Mouse (Mus musculus) liver (tissue): ENCODE measurements around the gene Hnrnpk.
"Not testable (repeated sequence)": the region's sequence is repeated elsewhere in the genome, so short reads cannot be mapped to it uniquely, and the experiment has no call there.

Experiments
- DNase-seq: peaks from one replicate; pipeline ENCODE4 v3.0.0-alpha.2; 2020; ENCODE audit warnings: mixed read lengths

Gene Hnrnpk

GRCm38 (mm10) chr13:58403243-58403642, at the start of gene Hnrnpk:
Hnrnpk (minus strand) TSS chr13:58403343.
- not testable (repeated sequence) for DNase-seq

DNA sequence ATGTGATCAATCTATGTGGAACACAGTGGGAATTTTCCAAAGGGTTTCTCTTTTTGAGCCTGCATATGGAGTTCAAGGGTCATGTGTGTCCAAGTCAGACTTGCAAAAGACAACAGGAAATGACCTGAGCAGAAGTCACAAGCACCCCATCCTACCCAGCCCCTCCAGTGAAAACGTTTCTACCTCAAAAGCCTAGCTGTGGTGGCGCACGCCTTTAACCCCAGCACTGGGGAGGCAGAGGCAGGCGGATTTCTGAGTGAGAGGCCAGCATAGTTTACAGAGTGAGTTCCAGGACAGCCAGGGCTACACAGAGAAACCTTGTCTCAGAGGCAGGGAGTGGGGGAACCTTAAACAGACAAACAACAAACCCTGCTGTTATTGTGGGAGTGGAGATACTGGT, 49.1 kb upstream of the Hnrnpk start:
- DNase-seq = no peak

DNA sequence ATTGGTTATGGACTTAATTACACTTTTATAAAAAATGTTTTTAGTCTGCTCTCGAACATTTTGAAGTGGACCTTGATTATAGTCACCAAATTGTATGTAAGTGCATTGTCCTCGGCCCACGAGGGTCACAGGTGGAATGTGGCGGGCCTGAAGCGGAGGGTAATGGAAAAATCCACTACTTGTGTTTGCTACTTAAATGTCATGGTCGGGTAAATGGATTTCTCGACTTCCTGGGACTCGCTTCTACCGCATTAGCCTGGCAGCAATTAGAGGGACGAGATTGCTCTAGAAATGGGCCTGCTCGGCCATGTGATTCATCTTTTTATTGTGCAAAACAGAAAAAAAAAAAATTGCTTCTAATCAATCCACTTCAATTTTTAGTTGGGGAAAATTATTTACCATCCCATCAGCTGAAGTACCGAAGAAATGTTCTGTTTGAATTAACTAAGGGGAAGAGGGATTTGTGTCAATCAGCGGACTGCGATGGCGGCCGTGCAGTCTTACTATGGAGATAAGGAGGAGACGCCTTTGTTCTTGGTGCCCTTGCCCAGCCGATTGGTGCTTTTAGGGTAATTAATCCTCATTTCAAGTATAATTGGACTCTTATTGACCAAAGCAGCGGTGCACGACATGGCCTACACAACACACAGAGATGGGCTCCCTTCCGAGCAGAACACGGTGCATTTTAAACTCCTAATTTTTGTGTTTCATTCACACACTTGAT, 47.5 kb upstream of the Hnrnpk start:
- DNase-seq = no peak

DNA sequence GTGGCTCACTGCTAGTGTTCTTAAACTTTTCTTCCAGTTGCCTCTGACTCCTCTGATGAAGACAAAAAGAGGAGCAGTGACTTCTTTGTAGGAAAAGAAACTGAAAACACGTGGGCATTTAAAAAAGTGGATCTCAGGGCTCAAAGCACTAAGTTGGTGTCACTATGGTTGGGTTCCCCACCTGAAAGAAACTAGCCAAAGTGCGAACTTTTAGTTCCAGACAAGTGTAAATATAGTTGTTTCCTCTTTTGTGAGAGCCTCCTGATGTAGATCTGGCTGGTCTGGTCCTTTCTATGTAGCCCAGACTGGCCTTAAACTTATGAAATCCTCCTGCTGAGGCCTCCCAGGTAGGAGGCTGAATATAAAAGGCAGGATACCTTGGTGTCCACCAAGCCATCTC, 43.4 kb upstream of the Hnrnpk start:
- DNase-seq = no peak

DNA sequence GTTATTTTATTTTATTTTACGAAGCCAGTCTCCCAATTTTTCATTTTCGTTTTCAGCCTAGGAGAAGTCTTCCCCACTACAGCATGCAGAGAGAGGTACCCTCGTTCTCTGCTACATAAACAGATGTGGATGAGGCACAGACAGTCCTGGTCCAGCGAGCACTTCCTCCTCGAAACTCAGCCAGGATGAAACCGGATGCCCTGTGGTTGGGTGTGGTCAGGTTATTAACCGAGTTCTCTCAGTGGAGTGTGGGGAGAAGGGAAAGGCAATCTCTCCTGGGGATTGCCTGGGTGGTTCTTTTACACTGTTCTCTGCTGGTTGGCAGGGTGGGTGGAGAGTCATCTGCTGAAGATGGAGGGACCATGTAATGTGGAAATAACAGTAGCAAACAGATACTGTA, 40.6 kb upstream of the Hnrnpk start:
- peak; percentile 21 for DNase-seq

DNA sequence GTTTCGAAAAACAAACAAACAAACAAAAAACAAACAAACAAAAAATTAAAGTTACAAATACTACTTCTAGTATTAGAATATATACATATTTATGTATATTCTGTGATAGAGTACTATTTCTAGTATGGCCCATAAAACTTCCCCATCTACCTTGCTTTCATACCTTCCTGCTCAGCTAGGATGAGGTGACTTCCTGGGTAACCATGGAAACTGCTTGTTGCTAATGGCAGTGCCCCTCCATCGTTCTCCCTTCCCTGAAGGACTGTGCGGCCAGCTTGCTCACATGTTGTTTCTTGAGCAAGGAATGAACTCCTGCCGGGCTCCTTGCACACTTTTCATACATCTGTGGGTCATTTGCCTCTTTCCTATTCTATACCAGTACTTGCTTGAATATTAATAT, 40.2 kb upstream of the Hnrnpk start:
- no peak for DNase-seq

DNA sequence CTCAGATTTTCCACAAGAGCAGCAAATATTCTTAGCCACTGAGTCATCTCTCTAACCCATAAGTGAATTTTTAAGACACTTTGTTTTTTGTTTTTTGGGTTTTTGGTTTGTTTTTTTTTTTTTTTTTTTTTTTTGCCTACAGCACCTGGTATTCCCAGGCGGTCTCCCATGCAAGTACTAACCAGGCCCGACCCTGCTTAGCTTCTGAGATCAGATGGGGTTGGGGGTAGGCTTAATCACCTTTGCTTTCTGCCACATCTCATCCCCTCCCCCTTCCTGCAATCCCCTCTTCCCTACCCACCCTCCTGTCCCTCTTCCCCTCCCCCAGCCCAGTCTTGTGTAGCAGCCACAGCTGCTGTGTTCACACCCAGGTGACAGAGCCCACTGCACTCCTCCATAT, 36.6 kb upstream of the Hnrnpk start:
- DNase-seq = no peak

- no peak for DNase-seq
Measured at GRCm38 (mm10) chr13:58423061-58423660, 20.0 kb upstream of the Hnrnpk start.

- DNase-seq = no peak
Measured at GRCm38 (mm10) chr13:58422242-58422641, 19.1 kb upstream of the Hnrnpk start.

DNA sequence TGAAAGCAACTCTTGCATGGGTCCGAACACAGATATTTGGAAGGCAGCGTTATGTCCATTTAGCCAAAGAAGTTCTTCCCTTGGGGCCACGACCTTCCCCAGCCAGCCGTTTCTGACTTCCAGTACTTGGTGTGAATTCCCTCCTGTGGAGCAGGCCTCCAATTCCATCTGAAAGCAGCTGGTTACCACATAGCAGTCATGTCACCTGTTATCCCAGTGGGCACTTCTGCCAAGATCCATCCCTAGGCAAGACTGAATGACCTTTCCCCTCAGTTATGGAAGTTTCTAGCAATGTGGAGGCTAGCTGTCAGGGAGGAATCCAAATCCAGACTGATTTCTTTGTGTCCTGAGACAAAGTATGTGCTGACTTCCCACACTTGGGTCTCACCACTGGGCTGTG, 17.9 kb upstream of the Hnrnpk start:
- no peak for DNase-seq

DNA sequence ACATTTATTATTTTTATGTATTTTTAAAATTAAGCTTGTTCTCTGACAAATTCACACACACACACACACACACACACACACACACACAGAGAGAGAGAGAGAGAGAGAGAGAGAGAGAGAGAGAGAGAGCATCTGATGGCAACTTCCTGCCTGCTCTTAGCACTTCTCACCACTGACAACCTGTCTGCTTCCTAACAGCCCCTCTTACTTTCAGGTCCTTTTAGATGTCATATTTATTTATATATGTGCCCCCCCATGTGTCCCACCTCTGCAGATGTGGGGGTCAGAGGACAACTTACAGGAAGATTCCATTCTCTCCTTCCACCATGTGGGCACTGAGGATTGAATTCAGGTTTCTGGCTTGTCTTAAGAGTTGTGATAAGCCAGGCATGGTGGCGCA, 16.1 kb upstream of the Hnrnpk start:
- no peak for DNase-seq

- DNase-seq = no peak
Measured at GRCm38 (mm10) chr13:58418656-58419055, 15.5 kb upstream of the Hnrnpk start.

GRCm38 (mm10) chr13:58415838-58416237, 12.7 kb upstream of the Hnrnpk start:
- DNase-seq = no peak

- no peak for DNase-seq
Measured at GRCm38 (mm10) chr13:58415374-58415773, 12.2 kb upstream of the Hnrnpk start.

- DNase-seq = no peak
Measured at GRCm38 (mm10) chr13:58411073-58411472, 7.9 kb upstream of the Hnrnpk start.

- no peak for DNase-seq
Measured at GRCm38 (mm10) chr13:58402744-58403110, 416 bp downstream of the Hnrnpk start.

GRCm38 (mm10) chr13:58402003-58402743, 970 bp downstream of the Hnrnpk start, which contains the start of gene Rmi1:
Rmi1 (plus strand) TSS chr13:58402248.
- DNase-seq = peak; percentile 97

- DNase-seq = peak; percentile 85
Measured at GRCm38 (mm10) chr13:58401135-58402002, 1.8 kb downstream of the Hnrnpk start.

DNA sequence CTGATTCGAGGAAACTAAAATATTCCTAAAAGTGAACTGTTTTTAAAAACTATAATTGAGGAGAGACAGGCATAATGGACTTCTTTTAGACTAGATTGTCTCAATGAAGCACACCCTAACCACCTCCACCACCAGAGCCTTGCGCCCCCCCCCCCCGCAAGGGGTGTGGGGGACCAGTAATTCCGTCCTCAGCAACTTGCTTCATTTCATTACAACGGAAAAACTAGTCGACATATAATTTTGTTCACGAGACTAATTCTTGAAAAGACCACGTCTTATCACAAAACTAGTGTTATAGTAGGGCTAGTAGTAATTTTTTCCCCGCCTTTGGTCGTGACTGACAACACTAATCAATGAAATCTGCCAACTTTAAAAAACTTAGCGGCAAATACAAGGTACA, 2.6 kb downstream of the Hnrnpk start:
- peak; percentile 44 for DNase-seq

DNA sequence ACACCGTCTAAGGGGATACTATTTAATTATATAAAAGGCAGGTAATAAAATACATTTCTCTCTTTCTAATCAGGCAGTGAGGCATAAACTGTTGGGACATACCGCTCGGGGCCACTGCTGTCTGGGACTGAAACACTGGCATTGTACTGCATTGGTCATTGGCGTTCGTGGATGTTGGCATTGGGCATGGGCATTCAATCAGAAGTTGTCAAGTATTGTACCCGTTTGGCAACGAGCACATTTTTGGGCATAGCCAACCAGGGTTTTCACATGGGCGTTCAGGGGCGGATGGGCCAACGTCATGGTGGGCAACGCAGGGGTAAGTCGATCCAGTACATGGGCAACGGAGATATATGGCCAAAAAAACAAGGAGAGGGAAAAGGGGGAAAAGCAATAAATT, 5.5 kb downstream of the Hnrnpk start:
- no peak for DNase-seq

DNA sequence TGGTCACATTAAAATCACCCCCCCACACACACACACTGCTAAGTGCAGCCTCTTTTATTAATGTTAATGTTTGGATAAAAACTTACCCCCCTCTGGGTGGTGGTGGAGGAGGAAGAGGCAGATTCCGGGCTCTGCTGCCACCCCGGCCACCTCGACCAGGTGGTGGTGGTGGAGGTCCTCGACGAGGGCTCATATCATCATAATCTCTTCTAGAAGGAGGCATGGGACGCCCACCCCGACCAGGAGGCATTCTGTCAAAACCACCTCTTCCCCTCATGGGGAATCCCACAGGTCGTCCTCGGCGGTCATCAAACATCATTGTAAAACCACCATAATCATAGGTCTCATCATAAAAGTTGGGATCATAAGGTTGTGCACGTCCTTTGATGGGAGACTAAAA, 8.8 kb downstream of the Hnrnpk start:
- not testable (repeated sequence) for DNase-seq

GRCm38 (mm10) chr13:58389324-58389951, 13.7 kb downstream of the Hnrnpk start:
- DNase-seq = no peak

DNA sequence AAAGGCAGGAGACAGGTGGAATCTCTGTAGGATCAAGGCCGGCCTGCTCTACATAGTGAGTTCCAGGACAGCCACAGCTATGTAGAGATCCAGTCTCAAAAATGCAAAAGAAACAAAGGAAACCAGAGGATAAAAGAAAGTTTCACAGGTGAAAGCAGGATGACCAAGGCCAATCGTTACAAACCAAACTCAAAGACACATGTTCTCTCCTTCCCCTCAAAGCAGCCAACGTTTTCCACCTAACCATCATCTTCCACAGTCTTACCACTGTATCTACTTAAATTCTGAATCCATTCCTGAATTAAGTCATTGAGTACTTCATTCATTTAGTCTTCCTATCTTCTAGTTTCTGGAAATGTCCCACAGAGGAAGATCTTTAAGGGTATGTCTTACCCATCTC, 14.8 kb downstream of the Hnrnpk start:
- DNase-seq = no peak
